Mouse (Mus musculus) urinary bladder, postnatal 36 days (tissue): ENCODE results near the gene Ncoa3.

ENCODE experiments used
- DNase-seq, 2 experiments: peaks; one replicate each; pipeline ENCODE4 v3.0.0; 2022; ENCODE audit warnings: low spot score in 2 of 2, mixed read lengths in 1 of 2

The Ncoa3 gene

DNA sequence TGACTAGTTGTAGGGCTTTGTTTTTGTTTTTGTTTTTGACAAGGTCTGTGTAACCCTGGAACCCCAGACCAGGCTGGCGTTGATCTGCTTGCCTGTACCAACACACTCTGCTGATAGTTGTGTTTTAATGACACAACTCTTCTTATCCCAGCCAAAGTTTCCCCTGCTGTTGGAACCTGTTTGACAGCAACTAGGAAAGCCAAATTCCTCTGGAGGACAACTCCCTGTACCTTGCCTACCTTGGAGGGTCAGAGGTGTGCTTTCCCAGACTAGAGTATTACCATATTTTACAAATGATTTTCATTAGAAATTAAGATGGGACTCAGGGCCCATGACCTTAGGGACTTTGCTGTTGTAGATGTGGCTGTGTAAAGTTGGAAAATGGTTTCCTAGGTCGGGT, 9.3 kb downstream of the Ncoa3 start:
- DNase-seq: no peak

DNA sequence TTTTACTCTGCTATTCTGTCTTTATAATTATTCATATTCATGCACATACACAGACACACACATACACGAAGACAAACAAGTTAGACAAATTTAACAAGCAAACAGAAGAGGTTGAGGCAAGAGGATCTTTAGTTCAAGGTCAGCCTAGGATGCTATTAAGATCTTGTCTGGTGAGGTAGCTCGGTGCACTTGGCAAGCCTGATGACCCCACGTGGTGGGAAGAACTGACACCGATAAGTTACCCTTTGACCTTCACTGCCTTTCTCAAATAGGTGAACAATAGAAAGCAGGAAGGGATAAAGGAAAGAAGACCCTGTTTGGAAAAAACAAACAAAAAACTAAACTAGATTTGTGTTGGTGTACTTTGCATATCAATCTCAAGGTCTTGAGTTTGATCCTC, 10.0 kb downstream of the Ncoa3 start:
- DNase-seq: no peak

DNA sequence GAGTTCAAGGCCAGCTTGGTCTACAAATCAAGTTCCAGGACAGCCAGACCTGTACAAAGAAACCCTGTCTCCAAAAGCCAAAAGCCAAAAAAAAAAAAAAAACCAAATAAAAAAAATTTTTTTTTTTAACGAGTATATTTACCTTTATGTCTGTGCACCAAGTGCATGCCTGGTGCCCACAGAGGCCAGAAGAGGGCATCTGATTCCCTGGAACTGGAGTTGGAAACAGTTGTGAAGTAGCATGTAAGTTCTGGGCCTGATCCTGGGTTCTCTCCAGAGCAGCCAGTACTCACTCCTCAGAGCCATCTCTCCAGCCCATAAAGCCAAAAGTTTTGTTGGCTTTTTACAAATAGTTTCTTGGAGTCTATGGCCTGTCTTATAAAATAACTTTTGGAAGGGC, 10.6 kb downstream of the Ncoa3 start:
- DNase-seq: peak in 1 of 2 experiments; percentile 35

DNA sequence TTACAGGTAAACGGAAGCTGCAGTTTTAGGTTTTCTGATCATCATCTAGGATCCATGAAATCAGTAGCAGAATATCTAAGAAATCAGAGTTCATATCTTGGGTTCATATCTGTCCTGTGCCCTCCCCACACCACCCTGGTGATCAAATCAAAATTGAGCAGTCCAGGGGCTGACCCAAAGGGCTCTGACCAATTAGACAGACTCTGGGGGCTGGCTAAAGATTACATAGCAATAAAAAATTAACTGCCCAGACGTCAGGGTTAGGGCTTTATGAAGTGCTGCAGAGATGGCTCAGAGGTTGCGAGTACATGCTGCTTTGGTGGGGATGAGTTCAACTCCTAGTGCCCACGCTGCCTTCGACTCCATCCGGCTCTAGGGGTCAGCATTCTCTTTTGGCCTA, 14.6 kb downstream of the Ncoa3 start:
- no peak for DNase-seq

DNA sequence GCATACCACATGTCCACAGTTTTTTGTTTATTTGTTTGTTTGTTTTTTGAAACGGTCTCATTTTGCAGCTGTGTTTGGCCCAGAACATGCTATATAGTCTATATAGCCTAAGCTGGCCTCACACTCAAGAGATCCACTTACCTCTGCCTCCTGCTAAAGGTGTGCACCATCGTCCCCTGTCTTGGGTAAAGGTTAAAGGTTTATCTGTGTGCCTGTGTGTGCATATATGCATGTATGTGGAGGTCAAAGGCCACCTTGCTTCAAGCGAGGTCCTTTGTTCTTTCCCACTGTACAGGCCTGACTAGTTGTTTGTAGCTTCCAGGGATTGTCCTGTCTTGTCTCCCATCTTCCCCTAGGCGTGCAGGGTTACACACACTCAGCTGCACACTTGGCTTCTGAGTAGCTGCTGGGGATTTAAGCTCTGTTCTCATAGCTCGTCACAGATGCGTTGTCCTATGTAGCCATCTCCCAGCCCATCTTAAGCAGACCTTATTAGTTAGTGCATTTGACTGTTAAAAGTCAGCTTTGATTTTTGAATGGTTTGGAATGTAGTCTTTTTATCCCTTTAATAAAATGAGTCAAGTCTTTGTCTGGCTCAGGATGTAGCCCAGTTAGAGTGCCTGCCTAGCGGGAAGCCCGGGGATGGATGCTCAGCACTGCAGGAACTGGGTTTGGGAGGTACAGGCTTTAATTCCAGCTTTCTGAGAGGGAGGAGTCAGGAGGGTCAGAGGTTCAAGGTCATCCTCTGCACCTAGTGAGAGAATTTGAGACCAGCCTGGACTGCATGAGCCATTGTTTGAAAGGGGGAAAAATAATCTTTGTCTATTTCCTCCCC, 16.3 kb downstream of the Ncoa3 start:
- DNase-seq: no peak

DNA sequence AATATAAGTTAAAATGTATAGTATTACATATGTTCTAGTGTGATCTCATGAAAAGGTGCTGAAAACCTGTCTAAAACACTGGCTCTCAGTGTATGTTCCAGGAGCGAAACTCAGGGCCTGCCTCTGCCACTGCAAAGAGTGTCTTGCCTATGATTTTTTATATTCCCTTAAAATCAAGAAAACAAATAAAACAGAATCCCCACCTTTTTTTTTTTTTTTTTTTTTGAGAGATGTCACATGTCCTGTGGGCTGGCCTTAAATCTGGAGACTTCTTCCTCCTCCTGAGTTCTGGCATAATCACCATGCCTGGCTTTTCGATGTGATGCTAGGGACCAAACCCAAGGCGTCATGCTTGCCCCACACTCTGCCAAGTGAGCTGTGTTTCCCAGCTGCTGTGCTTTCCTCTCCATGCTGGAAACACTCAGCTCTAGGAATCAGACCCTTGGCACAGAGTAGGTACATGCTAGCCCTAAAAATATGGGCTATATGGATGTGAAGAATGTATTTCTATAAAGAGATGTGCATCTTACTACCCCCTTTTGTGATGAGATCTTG, 17.0 kb downstream of the Ncoa3 start:
- DNase-seq: peak in 1 of 2 experiments; percentile 52

DNA sequence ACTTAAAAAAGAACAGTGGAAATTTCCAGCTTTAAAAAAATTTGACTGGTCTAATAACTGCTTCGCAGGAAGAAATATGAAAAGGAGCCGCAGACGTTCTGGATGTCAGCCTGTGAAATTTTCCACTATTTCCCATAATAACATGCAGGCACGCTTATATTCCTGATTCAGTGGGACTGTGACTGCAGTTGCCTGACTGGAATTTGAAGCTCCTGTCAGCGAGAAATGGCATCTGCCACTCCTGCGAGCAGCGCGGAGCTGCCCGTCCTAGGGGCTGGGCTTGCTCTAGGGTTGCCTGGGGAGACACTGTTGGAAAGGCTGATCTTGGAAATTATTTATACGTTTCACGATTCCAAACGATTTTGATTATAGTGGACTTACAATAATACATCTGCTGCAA, 17.9 kb downstream of the Ncoa3 start:
- no peak for DNase-seq

DNA sequence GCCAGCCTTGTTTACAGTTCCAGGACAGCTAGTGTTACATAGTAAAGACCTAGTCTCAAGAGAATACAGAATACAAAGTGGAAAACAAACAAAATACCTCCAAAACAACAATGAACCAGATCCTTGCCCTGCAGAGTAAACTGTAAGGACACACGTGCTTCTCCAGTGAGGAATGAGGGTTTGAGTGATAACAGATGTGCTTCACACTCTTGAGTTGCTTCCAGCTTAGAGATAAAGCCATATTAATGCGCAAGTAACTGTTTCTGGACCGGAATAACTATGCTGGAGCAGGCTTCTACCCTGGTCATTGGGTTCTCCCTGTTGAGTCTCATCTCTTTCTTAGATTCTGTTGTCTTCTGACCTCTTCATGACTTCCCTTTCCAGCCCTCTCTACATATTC, 19.0 kb downstream of the Ncoa3 start:
- DNase-seq: no peak

DNA sequence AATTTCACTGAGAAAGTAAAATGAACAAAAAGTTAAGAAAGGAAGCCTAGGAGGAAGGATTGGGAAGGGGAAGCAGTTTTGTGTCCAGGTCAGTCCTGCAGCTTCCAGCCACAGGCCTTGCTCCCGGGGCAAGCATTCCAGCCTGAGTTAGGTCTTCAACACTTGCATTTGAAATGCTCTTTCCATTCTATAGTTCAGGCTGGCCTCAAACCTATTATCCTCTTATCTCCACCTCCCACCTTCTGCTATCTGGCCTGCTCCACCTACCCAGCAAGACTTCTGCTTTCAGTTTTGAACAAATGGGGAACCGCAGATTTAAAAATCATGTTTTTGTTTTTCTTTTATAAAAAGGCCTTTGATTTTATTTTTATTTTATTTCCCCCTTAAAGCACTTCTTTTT, 19.7 kb downstream of the Ncoa3 start:
- no peak for DNase-seq

DNA sequence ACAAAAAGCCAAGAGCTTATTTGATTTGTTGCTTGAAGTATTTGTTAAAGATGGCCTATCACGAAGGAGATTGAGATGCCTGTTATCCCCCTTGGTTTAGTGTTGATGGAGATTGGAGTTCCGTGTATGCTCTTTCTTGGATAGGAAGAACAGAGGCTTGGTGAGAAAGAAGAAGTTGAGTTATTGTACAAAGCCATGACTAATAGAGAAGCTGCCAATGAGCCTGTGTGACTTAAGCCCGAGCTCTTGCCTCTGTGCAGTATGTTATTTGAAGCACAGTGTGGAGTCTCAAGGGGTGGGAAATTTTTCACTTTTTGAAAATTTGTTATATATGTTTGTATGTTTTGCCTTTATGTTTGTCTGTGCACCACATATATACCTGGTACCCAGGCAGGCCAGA, 26.3 kb downstream of the Ncoa3 start:
- no peak for DNase-seq

DNA sequence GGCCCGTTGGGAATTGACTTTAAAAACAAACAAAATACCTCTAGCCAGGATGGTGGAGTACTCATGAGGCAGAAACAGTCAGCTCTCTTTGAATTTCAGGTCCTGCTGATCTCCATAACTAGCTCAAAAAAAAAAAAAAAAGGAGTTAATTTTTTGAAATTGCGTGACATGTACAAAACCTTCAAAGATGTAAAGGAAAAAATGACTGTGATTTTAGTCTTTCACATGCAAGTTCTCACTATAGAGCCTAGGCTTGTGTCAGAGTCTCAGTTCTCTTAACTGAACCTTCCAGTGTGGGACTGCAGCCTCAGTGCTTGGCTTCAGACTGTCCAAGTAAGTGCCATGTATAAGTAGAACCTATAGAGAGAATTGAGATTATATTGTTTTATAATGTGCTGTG, 27.6 kb downstream of the Ncoa3 start:
- DNase-seq: no peak

DNA sequence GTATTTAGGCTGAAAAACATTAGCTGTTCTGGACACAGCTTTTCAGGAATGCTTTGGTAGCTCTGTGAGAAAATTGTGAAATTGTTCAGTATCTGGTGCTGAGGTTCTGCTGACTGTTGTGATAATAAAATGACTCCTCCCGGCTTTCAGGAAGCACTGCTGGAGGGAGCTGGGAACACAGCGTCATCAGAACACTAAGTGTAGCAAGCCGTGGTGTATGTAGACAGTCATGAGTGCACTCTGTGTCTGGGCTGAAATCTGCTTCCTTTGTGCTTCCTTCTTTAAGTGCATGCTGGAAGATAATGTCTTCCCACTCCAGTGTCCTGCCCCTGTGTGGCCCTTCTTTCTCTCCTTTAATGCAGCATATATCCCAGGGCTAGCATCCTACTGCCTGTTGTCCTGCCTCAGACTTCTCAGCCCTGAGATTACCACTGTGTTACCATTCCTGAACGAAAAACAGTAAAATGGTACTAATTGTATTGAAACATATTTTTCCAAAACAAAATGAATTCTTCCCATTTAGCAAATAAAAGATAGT, 28.7 kb downstream of the Ncoa3 start:
- peak in 1 of 2 experiments; percentile 50 for DNase-seq

DNA sequence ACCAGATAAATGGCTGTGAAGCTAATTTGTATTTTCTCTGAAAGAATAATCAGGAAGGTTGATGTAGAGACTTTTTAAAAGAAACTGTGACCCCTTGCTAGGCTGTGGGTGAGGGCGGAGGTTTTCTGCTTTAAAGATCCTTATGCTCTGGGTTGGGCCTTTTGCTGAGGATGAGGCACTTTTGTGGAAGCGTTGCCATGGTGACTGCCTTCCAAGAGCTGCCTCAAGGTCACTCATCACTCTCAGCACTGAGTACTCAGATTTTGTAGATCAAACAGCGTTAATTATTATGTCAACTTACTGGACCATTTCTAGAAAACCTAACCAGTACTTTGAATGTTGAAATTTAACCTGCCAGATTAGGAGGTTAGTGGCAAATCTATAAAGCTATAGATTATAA, 29.2 kb downstream of the Ncoa3 start:
- DNase-seq: no peak

DNA sequence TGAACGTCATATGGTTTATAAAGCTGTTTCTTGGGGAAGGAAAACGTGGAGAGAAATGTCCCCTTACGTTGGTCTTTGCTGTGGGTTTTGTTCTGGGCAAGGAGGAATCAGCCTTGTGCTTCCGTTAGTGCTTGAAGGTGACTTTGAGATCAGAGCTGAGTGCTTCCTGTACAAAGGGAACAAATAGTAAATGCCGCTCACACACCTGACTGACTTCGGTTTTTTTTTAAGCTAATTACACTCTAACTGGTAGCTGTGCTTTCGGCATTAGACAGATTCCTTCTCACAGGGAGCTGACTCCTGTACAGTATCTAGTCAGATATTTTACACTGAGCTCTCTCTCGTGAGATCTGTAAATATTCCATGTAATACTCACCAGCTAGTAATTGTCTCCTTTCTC, 29.9 kb downstream of the Ncoa3 start:
- no peak for DNase-seq

DNA sequence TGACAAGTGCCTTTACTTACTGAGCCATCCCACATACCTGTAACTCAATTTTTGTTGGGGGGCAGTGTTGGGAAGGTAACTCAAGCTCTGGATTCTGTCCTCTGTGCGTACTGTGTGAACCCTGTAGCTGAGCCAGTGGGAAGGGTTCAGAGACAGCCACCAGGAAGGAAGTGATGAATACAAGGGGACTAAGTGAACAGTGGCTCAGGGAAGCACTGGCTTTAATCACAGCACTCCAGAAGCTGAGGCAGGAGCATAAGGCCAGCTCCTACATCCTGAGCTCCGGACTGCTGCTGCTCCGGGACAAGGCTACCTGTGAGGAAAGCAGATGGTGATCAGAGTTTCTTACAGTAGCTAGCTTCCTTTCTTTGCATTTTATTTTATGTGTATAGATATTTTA, 31.6 kb downstream of the Ncoa3 start:
- DNase-seq: no peak

DNA sequence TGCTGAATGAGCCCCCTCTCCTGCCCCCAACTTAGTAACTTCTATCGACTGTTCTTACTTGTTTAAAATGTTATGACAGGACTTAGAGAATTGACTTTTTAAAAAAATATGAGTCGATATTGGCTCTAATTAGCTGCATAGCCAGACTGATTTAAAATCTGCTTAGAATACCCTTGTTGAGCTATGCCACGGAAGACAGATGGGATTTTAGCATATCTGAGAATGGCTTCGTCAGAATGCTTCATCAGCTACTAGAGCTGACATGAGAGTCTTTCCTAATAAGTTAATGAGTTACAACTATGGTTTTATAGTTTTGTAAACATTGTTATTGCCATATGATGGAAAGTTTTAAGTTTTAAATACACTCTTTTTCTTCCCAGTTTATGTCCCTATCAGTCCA, 32.2 kb downstream of the Ncoa3 start:
- DNase-seq: no peak

DNA sequence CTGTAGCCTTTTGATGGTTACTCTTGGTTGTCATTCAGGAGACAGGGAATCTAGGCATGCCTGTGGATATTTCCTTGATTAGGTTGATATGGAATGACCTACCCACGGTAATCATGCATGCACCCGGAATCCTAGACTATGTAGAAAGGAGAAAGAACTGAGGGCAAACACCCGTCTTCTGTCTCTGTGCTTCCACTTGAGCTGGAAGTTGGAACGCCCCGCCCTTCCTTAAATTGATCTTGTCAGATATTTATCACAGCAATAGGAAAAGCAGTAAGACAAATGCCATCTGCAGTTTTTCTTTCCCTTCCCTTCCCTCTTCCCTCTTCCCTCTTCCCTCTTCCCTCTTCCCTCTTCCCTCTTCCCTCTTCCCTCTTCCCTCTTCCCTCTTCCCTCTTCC, 33.5 kb downstream of the Ncoa3 start:
- no peak for DNase-seq

DNA sequence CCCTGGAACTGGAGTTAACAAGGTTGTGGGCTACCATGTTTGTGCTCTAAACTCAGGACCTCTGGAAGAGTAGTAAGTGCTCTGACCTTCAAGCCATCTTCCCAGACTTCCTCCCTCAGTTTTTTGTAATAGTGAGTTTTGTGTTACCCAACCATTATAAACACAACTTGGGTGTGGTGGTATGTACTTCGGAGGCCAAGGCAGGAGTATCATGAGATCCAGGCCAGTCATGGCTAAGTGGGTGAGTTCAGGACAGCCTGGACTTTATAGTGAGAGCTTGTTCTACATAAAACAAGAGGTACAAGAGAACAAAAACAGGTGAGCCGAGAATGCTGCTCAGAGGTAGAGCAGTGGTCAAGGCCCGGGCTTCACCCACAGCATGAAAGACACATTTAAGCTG, 35.4 kb downstream of the Ncoa3 start:
- DNase-seq: no peak

DNA sequence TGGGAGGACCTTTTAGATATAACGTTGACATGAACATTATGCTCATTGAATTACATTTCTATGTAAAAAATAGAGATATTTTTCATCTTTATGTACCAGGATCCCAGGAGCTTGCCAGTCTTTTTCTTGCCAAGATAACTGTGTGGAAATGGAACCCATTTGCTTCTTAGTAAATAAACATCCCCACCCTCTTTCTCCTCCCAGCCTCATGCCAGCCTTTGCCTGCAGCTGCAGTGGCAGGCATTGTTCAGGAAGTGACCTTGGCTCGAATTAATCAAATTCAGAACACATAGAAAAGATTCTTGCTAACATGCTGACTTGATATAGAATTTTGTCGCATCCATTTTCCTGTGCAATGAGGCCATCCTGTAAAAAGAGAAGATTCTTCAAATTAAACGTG, 36.8 kb downstream of the Ncoa3 start:
- no peak for DNase-seq

DNA sequence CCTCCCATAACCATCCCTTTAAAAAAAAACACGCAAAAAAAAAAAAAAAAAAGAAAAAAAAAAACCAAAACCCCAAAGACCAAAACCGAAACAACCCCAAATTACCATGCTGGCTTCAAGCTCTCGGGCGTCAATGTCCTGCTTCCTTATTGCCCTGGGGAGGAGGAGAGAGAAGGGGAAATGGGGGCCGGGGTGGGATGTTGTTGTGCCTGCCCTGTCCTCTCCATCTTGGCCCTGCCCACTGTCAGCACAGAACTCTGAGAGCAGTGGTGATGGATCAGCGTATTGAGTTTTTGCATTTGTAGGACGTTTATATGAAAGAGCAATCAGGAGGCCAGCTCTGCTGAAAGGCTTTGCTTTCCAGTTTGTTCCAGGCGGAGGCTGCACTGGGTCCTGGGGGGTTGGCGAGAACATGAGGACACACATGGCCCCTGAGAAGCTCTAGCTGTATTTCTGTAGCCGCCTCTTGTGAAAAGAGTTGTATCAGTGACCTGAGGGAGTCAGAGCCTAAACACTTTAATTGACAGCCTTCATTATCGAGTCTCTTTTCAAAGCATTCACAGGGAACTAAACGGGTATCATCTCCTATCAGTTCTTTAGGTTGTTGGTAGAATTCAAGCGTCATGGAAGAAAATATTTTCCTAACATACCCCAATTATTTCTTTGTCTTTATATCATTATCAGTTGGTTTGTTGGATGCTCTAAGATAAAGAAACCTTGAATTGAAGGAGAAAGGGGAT, 38.0 kb downstream of the Ncoa3 start:
- no peak for DNase-seq

DNA sequence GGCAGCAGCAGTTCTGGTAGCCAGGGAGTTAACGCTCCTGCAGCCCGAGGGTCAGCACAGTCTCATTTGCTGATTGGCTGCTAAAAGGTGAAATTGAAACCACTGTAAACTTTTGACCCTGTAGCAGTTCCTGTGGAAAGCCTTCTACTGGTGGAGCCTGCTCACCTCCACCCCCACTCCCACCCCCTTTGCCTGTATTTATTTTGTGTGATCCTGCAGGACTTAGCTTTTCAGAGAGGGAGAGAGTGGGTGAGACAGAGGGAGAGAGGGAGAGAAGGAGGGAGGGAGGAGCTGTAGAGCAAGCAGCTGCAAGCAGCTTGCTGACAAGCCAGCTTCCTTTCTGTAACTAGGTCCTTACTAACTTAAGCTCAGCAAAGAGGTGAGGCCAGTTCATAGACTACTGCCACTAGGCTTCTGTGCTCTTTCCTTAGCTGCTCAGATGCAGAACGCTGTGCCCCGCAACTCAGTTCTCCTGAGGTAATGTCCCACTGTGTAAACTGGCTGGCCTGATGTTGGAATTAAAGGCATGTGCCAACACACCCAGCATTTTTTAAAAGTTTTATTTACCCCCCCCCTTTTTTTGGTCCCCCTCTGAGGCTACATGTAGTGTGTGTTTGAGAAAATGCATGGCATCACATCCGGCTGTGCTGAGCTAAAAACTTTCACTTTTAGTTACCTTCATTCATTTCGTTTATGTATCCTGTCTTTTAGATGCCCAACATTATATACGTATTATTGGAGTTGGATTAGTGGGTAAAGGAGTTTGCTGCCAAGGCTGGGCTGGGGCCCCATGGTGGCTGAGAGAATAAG, 38.9 kb downstream of the Ncoa3 start:
- DNase-seq: peak; percentile 46 to 57

DNA sequence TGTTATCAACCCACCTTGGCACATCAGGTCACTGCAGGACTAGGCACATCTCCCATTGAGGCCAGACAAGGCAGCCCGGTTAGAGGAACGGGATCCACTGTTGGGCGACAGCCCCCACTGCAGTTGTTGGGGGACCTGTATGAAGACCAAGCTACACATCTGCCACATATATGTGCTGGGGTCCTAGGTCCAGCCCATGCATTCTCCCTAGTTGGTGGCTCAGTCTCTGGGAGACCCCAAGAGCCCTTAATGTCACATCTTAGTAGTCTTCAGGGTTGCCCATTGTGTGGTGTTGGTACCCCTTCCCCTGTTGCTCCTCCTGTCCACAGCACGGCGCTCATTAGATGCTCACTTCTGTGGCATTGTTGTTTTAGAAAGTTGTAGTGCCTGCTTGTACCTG, 40.2 kb downstream of the Ncoa3 start:
- DNase-seq: no peak
